Mouse (Mus musculus) lung, postnatal 0 days (tissue): ENCODE results near the gene Cacna2d1. TPM values are rescaled to one million over a fixed set of nuclear protein-coding genes. Genes with fewer than 3 reads are reported as not detected.

ENCODE experiments used
- ATAC-seq: fragments of 200-750 bp; cut with Nextera tagmentation; 2 replicates; pipeline ENCODE4 v1.8.0; 2017; ENCODE audit warnings: moderate library complexity
- DNase-seq: peaks from one replicate; pipeline ENCODE4 v3.0.0-alpha.2; 2016; ENCODE audit warnings: low spot score
- H3K27ac ChIP-seq: fragments of 300-500 bp; sonication (generic); 2 replicates; pipeline ENCODE4 v1.5.1; 2014; ENCODE audit warnings: antibody characterized with exemption, mild to moderate bottlenecking, low read length, mixed read lengths
- H3K27me3 ChIP-seq: fragments of 300-500 bp; sonication (generic); replicated peaks from 2 replicates; pipeline ENCODE4 v1.6.1; 2014; ENCODE audit warnings: low read length, mixed read lengths; ENCODE audit not compliant: insufficient read depth
- H3K36me3 ChIP-seq: fragments of 300-500 bp; sonication (generic); 2 replicates; pipeline ENCODE4 v1.6.1; 2014; ENCODE audit warnings: low read length, mixed read lengths; ENCODE audit not compliant: insufficient read depth
- H3K4me1 ChIP-seq: fragments of 300-500 bp; sonication (generic); 2 replicates; pipeline ENCODE4 v1.6.1; 2014; ENCODE audit warnings: antibody characterized with exemption, low read depth, low read length, mixed read lengths; ENCODE audit not compliant: insufficient read depth
- H3K4me2 ChIP-seq: fragments of 300-500 bp; sonication (generic); replicated peaks from 2 replicates; pipeline ENCODE4 v1.6.1; 2014; ENCODE audit warnings: low read depth, mild to moderate bottlenecking, low read length, moderate library complexity, mixed read lengths
- H3K4me3 ChIP-seq: fragments of 300-500 bp; sonication (generic); 2 replicates; pipeline ENCODE4 v1.5.1; 2014; ENCODE audit warnings: low read depth, low read length
- H3K9ac ChIP-seq: fragments of 300-500 bp; sonication (generic); replicated peaks from 2 replicates; pipeline ENCODE4 v1.6.1; 2014; ENCODE audit warnings: low read depth, mild to moderate bottlenecking
- H3K9me3 ChIP-seq: fragments of 300-500 bp; sonication (generic); 2 replicates; pipeline ENCODE4 v1.6.1; 2016; ENCODE audit warnings: low read length, mixed read lengths
- CTCF ChIP-seq: IDR thresholded peaks from 2 replicates; pipeline ENCODE4 v1.5.1; 2016; ENCODE audit warnings: antibody characterized with exemption, mild to moderate bottlenecking
- EP300 ChIP-seq: IDR thresholded peaks from 2 replicates; pipeline ENCODE4 v1.6.1; 2016; ENCODE audit warnings: antibody characterized with exemption, mild to moderate bottlenecking, control low read depth
- WGBS: fragments of 180-500 bp; shearing (Covaris S2); extraction: QIAGEN DNeasy Blood & Tissue Kit; methylation state at CpG from one replicate; pipeline ENCODE4 v1.1.7; 2014; 5-methylcytosine and 5-hydroxymethylcytosine counted together
- polyA plus RNA-seq: library from polyadenylated mRNA; unstranded; fragments of >200 nt; fragmentation: Nextera tagmentation; extraction: Ambion mirVana; gene quantifications from 2 replicates; pipeline ENCODE4 v1.2.1, GENCODE M21; 2015

The Cacna2d1 gene
- polyA plus RNA-seq, 1 experiment from 2014 or later: 8.4 TPM

DNA sequence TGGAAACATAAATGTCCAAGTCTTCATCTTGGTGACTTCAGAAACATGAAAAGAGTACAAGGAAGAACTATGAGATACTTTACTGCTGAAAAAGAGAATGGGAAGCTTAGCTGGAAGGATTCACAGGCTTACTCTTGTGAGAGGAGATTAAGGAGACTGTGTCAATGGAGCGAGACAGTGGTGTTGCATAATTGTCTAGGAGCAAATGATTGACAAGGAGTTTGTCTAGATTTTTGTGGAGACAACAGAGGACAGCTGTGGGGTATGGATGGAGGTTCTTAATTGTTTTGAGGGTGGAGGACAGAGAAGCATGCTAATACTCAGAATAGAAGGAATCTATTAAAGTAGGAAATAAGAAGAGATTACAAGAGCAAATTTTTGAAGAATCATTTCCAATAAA, 100.8 kb downstream of the Cacna2d1 start:
- no peaks in the 10 kb centered on the region for H3K36me3 ChIP-seq
- H3K9me3 ChIP-seq: no peaks in the 10 kb centered on the region
- 60% methylated on average over 1 of the region's 1 CpGs for WGBS
- DNase-seq (no peak), ATAC-seq (no peak)
- H3K4me1 ChIP-seq: no peaks in the 10 kb centered on the region
- no peak overlapping the region for H3K27ac ChIP-seq
- no peaks in the 10 kb centered on the region for H3K27me3 ChIP-seq
- H3K4me2 ChIP-seq: no peak overlapping the region
- no peak overlapping the region for H3K9ac ChIP-seq
- TF ChIP-seq CTCF (no peak), EP300 (no peak)
- H3K4me3 ChIP-seq: no peak overlapping the region

DNA sequence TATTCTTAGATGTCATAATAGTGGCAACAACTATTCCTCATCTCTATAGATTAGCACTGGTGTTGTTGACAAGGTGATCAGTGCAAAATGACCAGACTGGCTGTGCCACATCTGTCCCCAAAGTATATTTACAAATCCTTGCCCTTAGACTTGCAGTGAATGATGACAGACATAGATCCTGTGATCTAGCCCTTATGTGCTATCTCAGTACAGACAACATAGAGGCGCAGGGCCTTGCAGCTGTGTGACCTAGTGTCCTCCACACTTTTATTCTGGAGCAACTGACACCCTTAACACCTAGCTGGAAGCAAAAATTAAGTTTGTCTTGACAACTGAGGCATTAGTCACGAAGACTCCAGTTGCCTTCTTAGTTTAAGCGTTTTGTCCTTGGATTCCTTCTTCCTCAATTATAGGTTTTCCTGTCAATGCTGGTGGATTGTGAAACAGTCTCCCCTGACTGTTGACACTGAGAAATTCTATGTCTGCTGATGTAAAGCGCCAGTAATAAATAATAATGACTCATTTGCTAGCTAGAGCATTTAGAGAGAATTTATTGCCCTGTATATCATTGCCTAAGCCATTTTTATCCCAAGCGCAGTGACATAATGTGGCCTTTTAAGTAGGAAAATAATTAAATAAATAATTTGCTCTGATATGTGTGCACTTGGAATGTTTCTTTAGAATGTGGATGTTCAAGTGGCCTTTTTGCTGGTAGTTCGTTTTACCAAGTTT, 110.8 kb downstream of the Cacna2d1 start:
- Histone ChIP-seq H3K4me2 (no peak overlapping the region), H3K36me3 (no peaks in the 10 kb centered on the region), H3K9ac (no peak overlapping the region), H3K27ac (no peak overlapping the region), H3K4me1 (no peaks in the 10 kb centered on the region), H3K4me3 (no peak overlapping the region), H3K27me3 (no peaks in the 10 kb centered on the region), H3K9me3 (no peaks in the 10 kb centered on the region)
- ATAC-seq: no peak
- DNase-seq: no peak
- 75% methylated on average over 6 of the region's 6 CpGs for WGBS
- TF ChIP-seq EP300: no peak
- TF ChIP-seq CTCF: no peak

DNA sequence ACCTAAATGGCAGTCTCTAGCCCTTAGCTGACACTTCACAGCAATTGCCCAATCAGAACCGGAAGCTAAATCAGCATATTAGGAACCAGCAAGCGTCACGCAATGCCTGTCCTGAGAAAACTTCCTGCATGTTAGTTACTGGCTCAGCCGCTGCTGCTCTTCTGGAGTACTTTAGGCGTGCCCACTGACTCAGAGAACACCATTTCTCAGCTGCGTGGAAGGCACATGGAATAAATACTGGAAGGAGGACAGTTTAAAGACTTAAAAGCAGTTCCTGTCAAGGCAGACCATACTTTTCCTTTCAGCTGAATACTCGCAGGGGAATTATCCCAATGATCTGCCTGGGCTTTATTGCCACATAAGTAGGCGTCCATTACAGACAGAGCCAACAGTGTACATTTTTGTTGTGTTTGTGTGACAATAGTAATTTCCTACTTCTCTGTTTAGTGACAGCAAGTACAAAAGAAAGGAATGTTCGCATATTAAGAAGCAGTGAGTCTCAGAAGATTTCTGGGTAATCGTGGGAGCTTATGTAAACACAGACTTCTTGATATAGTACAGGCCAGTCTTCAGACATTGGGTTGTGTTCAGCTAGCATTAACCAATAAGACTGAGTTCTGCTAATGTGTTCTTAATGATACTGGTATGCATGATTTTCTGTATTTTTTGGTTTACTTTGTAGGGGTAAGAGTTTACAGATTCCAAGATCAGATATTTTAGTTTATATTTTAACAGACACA, 113.1 kb downstream of the Cacna2d1 start:
- ATAC-seq (peak; percentile 93), DNase-seq (peak; percentile 89)
- peak overlapping the region; percentile 30 for H3K4me2 ChIP-seq
- WGBS: 29% methylated on average over 10 of the region's 10 CpGs
- no peaks in the 10 kb centered on the region for H3K27me3 ChIP-seq
- H3K4me3 ChIP-seq: no peak overlapping the region
- H3K27ac ChIP-seq: peak overlapping the region; percentile 68
- no peaks in the 10 kb centered on the region for H3K36me3 ChIP-seq
- TF ChIP-seq CTCF (no peak), EP300 (peak; percentile 54; the same call in 1 of the 2 replicates)
- H3K9ac ChIP-seq: no peak overlapping the region
- no peaks in the 10 kb centered on the region for H3K4me1 ChIP-seq
- no peaks in the 10 kb centered on the region for H3K9me3 ChIP-seq

DNA sequence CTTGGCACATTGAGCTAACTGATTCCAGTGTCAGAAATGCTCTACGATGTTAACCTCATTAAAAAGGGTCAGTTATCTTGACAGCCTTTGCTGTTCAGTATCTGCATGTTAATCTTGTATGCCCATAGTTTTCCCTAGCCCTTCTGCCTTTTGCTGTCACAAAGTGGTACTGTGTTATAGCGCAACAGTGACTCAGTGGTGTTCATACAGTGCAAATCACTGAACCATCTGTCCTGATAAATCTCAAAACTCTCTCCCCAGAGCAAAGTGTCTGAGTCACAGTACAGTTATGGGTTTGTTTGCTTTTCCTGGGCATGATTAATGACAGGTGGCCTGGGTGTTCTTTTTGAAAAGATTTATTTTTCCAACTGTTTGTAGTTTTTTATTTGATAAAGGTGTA, 122.3 kb downstream of the Cacna2d1 start:
- ATAC-seq (no peak), DNase-seq (no peak)
- WGBS: 70% methylated on average over 2 of the region's 2 CpGs
- Histone ChIP-seq H3K36me3 (no peaks in the 10 kb centered on the region), H3K9ac (no peak overlapping the region), H3K27ac (no peak overlapping the region), H3K27me3 (no peaks in the 10 kb centered on the region), H3K4me3 (no peak overlapping the region), H3K9me3 (no peaks in the 10 kb centered on the region), H3K4me1 (no peaks in the 10 kb centered on the region), H3K4me2 (no peak overlapping the region)
- no peak for TF ChIP-seq EP300
- no peak for TF ChIP-seq CTCF

DNA sequence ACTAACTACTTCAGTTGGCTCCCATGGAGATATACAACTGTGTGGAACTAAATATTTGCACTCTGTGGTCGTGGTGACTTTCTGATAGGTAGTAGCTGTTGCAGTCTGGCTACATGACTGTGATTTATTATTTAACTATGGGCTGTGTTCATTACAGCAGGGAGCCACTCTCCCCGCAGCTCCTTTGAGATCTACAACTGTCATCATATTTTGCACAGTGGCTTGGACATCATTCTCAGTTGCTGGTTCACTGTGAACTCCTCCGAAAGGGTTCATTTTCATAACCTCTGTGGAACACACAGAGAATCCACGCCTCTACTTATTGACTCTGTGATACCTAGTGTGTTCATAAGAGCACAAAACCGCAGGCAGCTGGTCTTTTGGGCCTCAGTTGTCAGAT, 128.3 kb downstream of the Cacna2d1 start:
- Histone ChIP-seq H3K36me3 (no peaks in the 10 kb centered on the region), H3K4me3 (no peak overlapping the region), H3K27ac (no peak overlapping the region), H3K4me1 (no peaks in the 10 kb centered on the region), H3K9me3 (no peaks in the 10 kb centered on the region), H3K9ac (no peak overlapping the region), H3K4me2 (no peak overlapping the region), H3K27me3 (no peaks in the 10 kb centered on the region)
- 51% methylated on average over 5 of the region's 5 CpGs for WGBS
- DNase-seq (no peak), ATAC-seq (no peak)
- no peak for TF ChIP-seq EP300
- no peak for TF ChIP-seq CTCF

DNA sequence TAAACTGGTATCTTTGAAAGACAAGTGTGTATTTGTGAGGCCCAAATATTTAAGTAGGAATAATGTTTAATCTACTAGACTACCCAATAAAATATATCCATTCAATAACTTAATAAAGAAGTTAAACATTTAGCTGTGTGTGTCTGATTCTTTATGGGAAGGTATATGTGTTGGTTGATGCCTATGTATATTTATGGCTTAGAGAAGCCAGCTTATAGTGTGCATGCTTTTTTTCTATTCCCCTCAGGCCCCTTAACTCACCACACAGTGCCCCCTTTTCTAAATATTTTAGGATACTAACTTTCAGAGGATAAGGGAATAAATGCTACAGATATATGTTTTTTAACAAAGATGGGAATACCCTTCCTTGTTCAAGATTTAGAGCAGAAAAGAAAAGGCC, 128.8 kb downstream of the Cacna2d1 start:
- DNase-seq: no peak
- Histone ChIP-seq H3K36me3 (no peaks in the 10 kb centered on the region), H3K27me3 (no peaks in the 10 kb centered on the region), H3K27ac (no peak overlapping the region), H3K9me3 (no peaks in the 10 kb centered on the region), H3K4me2 (no peak overlapping the region), H3K9ac (no peak overlapping the region), H3K4me1 (no peaks in the 10 kb centered on the region), H3K4me3 (no peak overlapping the region)
- TF ChIP-seq CTCF (no peak), EP300 (no peak)
- no peak for ATAC-seq
